Mouse (Mus musculus) thymus, adult 2 months (tissue): ENCODE measurements at regions not wholly inside any gene's neighbourhood (a gene's known extent, or its start where the extent isn't known, plus 50 kb on each side); places are given as distances from the start of the nearest gene placed in this dataset.

Source experiments
- CTCF ChIP-seq: fragments of 200-500 bp; IDR thresholded peaks from 2 replicates; pipeline ENCODE4 v1.5.1; 2012; ENCODE audit warnings: mild to moderate bottlenecking, control low read depth, low read length, moderate library complexity, borderline replicate concordance; ENCODE audit not compliant: control insufficient read depth, poor library complexity, insufficient read depth; ENCODE audit errors: extremely low read depth
- POLR2A ChIP-seq: fragments of 200-500 bp; IDR thresholded peaks from 2 replicates; pipeline ENCODE4 v1.6.1; 2012; ENCODE audit warnings: mild to moderate bottlenecking, low read length, control low read depth, moderate library complexity; ENCODE audit not compliant: control insufficient read depth, poor library complexity, insufficient read depth; ENCODE audit errors: extremely low read depth

GRCm38 (mm10) chr2:146721184-146721715 is 134.4 kb upstream of the Kiz start:
- TF ChIP-seq CTCF (no peak), POLR2A (no peak)
